Mouse (Mus musculus): ENCODE data around the gene Manba. TPM values are rescaled to one million over a fixed set of nuclear protein-coding genes. Genes with fewer than 3 reads are reported as not detected.
"Not testable (repeated sequence)": the region's sequence is repeated elsewhere in the genome, so short reads cannot be mapped to it uniquely, and the experiment has no call there.

Gene Manba
- polyA plus RNA-seq, 1 experiment: 5.1 TPM

DNA sequence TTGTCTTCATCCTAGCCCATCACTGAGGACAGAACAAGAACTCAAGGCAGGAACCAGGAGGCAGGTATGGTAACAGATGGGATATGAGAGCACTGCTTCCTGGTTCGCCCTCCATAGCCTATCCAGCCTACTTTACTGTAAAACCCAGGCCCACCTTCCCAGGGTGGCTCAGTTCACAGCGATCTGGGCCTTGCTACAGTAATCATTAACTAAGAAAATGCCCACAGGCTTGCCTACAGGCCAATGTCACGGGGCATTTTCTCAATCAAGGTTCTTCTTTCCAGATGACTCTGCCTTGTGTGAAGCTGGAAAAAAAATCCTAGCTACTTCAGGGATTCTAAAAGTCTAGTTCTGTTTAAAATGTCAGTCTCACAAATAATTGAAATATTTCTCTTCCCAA, 3.8 kb upstream of the Manba start:
- Histone ChIP-seq H3K27me3 (ENCODE audit: control insufficient read depth, insufficient read depth, low read length) (no peaks in the 10 kb centered on the region), H3K27ac (ENCODE audit: insufficient read depth, low read length) (no peak overlapping the region), H3K4me1 (ENCODE audit: control insufficient read depth, insufficient read depth, insufficient read length) (peaks cover 3% of the 10 kb centered on the region; the same call in 1 of the 2 replicates), H3K4me3 (ENCODE audit: extremely low read depth, insufficient read depth, insufficient read length) (no peak overlapping the region), H3K36me3 (ENCODE audit: control insufficient read depth, insufficient read depth, low read length) (no peaks in the 10 kb centered on the region)
- DNase-seq (ENCODE audit: low read depth in 1 of 2, low spot score in 2 of 2): no peak
- 96% methylated on average over 3 of the region's 3 CpGs for WGBS
- TF ChIP-seq CTCF (IDR thresholded peaks at IDR 0.05; ENCODE audit: extremely low read depth, insufficient read depth, insufficient read length, insufficient replicate concordance) (no peak), POLR2A (IDR thresholded peaks at IDR 0.05; ENCODE audit: low read depth, low read length) (no peak)

DNA sequence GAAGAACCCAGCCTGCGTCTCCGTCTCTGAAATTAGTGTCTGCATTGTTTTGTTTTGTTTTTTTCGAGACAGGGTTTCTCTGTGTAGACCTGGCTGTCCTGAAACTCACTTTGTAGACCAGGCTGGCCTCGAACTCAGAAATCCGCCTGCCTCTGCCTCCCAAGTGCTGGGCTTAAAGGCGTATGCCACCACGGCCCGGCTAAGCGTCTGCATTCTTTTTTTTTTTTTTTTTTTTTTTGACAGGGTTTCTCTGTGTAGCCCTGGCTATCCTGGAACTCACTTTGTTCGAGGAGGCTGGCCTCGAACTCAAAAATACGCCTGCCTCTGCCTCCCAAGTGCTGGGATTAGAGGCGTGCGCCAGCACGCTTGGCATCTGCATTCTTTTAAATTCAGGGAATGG, 761 bp upstream of the Manba start:
- not testable (repeated sequence) for H3K27me3 ChIP-seq (ENCODE audit: control insufficient read depth, insufficient read depth, low read length); H3K4me1 ChIP-seq (ENCODE audit: control insufficient read depth, insufficient read depth, insufficient read length); H3K27ac ChIP-seq (ENCODE audit: insufficient read depth, low read length); H3K4me3 ChIP-seq (ENCODE audit: extremely low read depth, insufficient read depth, insufficient read length); H3K36me3 ChIP-seq (ENCODE audit: control insufficient read depth, insufficient read depth, low read length); DNase-seq (ENCODE audit: low read depth in 1 of 2, low spot score in 2 of 2)
- 91% methylated on average over 15 of the region's 15 CpGs for WGBS

DNA sequence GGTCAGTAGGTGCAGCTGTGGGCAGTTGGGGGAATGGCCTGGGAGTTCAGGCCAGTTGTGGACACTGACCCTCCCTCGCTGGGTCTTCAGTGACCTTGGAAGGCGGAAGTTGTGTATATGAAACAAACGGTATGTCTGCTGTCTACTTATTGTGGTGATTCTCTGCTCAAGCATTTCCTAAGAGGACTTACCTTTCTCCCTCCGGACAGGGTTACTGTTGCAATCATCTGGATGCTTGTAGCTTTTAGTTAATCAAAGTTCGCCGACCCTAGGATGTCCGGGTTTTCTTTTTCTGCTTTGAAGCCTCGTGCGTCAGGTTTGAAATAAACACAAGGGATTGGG, 460 bp downstream of the Manba start:
- H3K4me3 ChIP-seq (ENCODE audit: extremely low read depth, insufficient read depth, insufficient read length): peak overlapping the region; percentile 83
- no peaks in the 10 kb centered on the region for H3K27me3 ChIP-seq (ENCODE audit: control insufficient read depth, insufficient read depth, low read length)
- H3K27ac ChIP-seq (ENCODE audit: insufficient read depth, low read length): 0 out of 2 replicates have a peak overlapping the region, but pooled peaks have one; percentile 39
- WGBS: 2% methylated on average over 9 of the region's 9 CpGs
- DNase-seq (ENCODE audit: low read depth in 1 of 2, low spot score in 2 of 2): no peak
- no peaks in the 10 kb centered on the region for H3K36me3 ChIP-seq (ENCODE audit: control insufficient read depth, insufficient read depth, low read length)
- no peak for TF ChIP-seq POLR2A (IDR thresholded peaks at IDR 0.05; ENCODE audit: low read depth, low read length)
- no peak for TF ChIP-seq CTCF (IDR thresholded peaks at IDR 0.05; ENCODE audit: extremely low read depth, insufficient read depth, insufficient read length, insufficient replicate concordance)
- H3K4me1 ChIP-seq (ENCODE audit: control insufficient read depth, insufficient read depth, insufficient read length): peaks cover 3% of the 10 kb centered on the region; the same call in 1 of the 2 replicates

DNA sequence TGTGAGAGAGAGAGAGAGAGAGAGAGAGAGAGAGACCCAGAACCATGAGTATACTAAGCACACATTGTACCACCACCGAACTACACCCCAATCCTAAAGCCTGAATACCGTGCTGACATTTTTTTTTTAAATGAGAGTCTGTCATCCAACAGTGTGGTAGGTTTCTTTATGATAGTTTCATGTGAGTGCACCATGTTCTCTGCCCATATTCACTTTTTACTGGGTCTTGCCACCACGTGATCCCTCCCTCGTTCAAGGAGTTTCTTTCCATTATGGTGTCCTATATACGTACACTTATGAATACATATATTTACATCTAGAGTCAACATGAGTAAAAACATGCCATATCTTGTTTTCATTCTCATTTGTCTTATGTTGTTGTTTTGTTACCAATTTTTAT, 940 bp downstream of the Manba start:
- 38% methylated on average over 5 of the region's 5 CpGs for WGBS
- no peak overlapping the region for H3K27ac ChIP-seq (ENCODE audit: insufficient read depth, low read length)

DNA sequence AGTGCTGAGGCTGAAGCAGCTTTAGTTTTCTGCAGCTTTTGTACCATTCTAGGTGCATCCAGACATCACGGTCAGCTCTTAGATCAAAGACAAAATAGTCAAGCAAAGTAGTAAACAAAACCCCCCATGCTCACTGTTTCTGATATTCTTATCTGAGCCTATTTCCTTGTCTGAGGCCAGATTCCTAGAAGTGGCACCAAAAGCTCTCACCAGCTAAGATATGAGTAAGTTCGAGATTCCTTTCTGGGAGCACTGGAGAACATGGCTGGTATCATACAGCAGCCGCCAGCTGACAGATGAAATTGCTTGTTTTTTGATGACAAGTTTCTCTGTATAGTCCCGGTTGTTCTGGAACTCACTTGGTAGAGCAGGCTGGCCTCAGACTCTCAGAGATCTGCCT, 2.4 kb downstream of the Manba start:
- no peaks in the 10 kb centered on the region for H3K27me3 ChIP-seq (ENCODE audit: control insufficient read depth, insufficient read depth, low read length)
- no peak overlapping the region for H3K27ac ChIP-seq (ENCODE audit: insufficient read depth, low read length)
- TF ChIP-seq CTCF (IDR thresholded peaks at IDR 0.05; ENCODE audit: extremely low read depth, insufficient read depth, insufficient read length, insufficient replicate concordance): no peak
- no peak for TF ChIP-seq POLR2A (IDR thresholded peaks at IDR 0.05; ENCODE audit: low read depth, low read length)
- H3K4me1 ChIP-seq (ENCODE audit: control insufficient read depth, insufficient read depth, insufficient read length): peaks cover 3% of the 10 kb centered on the region; the same call in 1 of the 2 replicates
- DNase-seq (ENCODE audit: low read depth in 1 of 2, low spot score in 2 of 2): no peak
- no peaks in the 10 kb centered on the region for H3K36me3 ChIP-seq (ENCODE audit: control insufficient read depth, insufficient read depth, low read length)
- no peak overlapping the region for H3K4me3 ChIP-seq (ENCODE audit: extremely low read depth, insufficient read depth, insufficient read length)
- WGBS: 94% methylated on average over 4 of the region's 4 CpGs

More for the DNA sequence above, 940 bp downstream of the Manba start:
- no peaks in the 10 kb centered on the region for H3K27me3 ChIP-seq (ENCODE audit: control insufficient read depth, insufficient read depth, low read length)
- H3K36me3 ChIP-seq (ENCODE audit: control insufficient read depth, insufficient read depth, low read length): no peaks in the 10 kb centered on the region
- DNase-seq (ENCODE audit: low read depth in 1 of 2, low spot score in 2 of 2): no peak
- peaks cover 3% of the 10 kb centered on the region; the same call in 1 of the 2 replicates for H3K4me1 ChIP-seq (ENCODE audit: control insufficient read depth, insufficient read depth, insufficient read length)
- TF ChIP-seq CTCF (IDR thresholded peaks at IDR 0.05; ENCODE audit: extremely low read depth, insufficient read depth, insufficient read length, insufficient replicate concordance) (no peak), POLR2A (IDR thresholded peaks at IDR 0.05; ENCODE audit: low read depth, low read length) (no peak)
- H3K4me3 ChIP-seq (ENCODE audit: extremely low read depth, insufficient read depth, insufficient read length): peak overlapping the region; percentile 83

DNA sequence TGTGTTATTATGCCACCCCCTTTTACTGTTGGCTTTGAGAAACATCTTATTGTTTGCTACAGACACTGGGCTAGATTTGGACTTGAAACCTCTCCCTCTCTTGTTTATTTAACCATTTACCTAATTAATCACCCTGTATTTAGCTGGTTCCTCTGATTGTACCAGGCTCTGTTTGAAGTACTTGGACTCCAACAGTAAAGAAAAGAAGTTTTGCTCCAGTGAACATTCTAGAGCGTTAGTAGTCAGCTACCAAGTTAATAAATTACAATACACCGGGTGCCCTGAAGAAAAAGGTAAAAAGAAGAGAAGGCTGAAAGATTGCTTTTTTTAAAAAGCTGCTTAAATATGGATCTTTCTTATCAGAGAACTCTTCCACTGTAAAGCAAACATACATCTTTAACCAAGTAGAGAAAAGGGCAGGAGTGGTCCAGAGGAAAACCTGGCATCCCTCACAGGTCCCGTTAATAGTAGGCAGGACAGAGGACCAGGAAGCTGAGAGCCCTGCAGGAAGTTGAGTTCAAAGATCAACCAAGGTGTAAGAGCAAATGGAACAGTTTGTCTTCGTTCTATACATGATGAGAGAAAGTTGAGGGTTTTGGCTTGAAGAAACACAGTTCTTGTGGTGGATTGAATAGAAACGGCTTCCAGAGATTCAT, 4.6 kb downstream of the Manba start:
- TF ChIP-seq CTCF (IDR thresholded peaks at IDR 0.05; ENCODE audit: extremely low read depth, insufficient read depth, insufficient read length, insufficient replicate concordance) (no peak), POLR2A (IDR thresholded peaks at IDR 0.05; ENCODE audit: low read depth, low read length) (no peak)
- no peaks in the 10 kb centered on the region for H3K27me3 ChIP-seq (ENCODE audit: control insufficient read depth, insufficient read depth, low read length)
- no peak overlapping the region for H3K27ac ChIP-seq (ENCODE audit: insufficient read depth, low read length)
- 92% methylated on average over 5 of the region's 5 CpGs for WGBS
- no peak overlapping the region for H3K4me3 ChIP-seq (ENCODE audit: extremely low read depth, insufficient read depth, insufficient read length)
- H3K4me1 ChIP-seq (ENCODE audit: control insufficient read depth, insufficient read depth, insufficient read length): peaks cover 1% of the 10 kb centered on the region; the same call in 1 of the 2 replicates
- H3K36me3 ChIP-seq (ENCODE audit: control insufficient read depth, insufficient read depth, low read length): no peaks in the 10 kb centered on the region
- no peak for DNase-seq (ENCODE audit: low read depth in 1 of 2, low spot score in 2 of 2)

DNA sequence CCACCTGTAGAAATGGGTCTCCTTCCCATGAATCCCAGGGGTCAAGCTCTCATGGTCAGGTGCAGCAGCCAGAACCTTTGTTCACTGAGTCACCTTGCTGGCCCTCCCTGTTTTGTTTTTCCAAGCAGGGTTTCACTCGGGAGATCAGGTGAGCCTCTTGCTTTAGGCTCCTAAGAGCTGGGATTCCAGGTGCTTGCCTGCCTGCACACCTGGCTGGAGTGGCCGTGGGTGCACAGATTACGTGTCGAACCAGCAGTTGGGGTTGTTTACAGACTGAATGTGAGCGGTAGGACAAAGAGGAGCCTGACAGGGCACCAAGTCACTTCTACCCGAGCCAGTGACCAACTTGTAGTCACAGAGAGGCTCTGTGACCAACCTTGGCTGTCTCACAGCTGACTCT, 5.7 kb downstream of the Manba start:
- no peak for DNase-seq (ENCODE audit: low read depth in 1 of 2, low spot score in 2 of 2)
- H3K27ac ChIP-seq (ENCODE audit: insufficient read depth, low read length): no peak overlapping the region
- 93% methylated on average over 6 of the region's 6 CpGs for WGBS
- no peaks in the 10 kb centered on the region for H3K4me1 ChIP-seq (ENCODE audit: control insufficient read depth, insufficient read depth, insufficient read length)
- H3K36me3 ChIP-seq (ENCODE audit: control insufficient read depth, insufficient read depth, low read length): no peaks in the 10 kb centered on the region
- H3K4me3 ChIP-seq (ENCODE audit: extremely low read depth, insufficient read depth, insufficient read length): no peak overlapping the region
- TF ChIP-seq CTCF (IDR thresholded peaks at IDR 0.05; ENCODE audit: extremely low read depth, insufficient read depth, insufficient read length, insufficient replicate concordance) (no peak), POLR2A (IDR thresholded peaks at IDR 0.05; ENCODE audit: low read depth, low read length) (no peak)
- no peaks in the 10 kb centered on the region for H3K27me3 ChIP-seq (ENCODE audit: control insufficient read depth, insufficient read depth, low read length)

DNA sequence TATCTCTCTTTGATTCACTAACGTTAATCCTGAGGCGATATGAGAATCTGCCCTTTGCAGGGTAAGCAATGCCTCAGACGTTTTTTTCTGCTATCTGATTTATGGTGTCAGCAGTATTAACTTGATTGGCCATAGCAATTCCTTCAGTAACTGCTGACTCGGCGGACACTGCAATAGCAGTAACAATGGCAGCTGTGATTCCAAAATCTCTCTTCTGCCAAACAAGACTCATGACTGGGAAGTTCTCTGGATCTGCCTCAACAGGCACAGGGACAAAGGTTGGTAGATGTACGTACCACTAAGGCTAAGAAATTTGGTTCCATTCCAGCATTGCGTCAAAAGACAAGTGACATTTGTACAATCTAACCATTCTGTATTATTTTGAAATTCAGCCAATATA, 7.9 kb downstream of the Manba start:
- not testable (repeated sequence) for DNase-seq (ENCODE audit: low read depth in 1 of 2, low spot score in 2 of 2); H3K4me1 ChIP-seq (ENCODE audit: control insufficient read depth, insufficient read depth, insufficient read length); H3K27me3 ChIP-seq (ENCODE audit: control insufficient read depth, insufficient read depth, low read length); H3K36me3 ChIP-seq (ENCODE audit: control insufficient read depth, insufficient read depth, low read length); H3K27ac ChIP-seq (ENCODE audit: insufficient read depth, low read length); H3K4me3 ChIP-seq (ENCODE audit: extremely low read depth, insufficient read depth, insufficient read length)
- 90% methylated on average over 7 of the region's 7 CpGs for WGBS

DNA sequence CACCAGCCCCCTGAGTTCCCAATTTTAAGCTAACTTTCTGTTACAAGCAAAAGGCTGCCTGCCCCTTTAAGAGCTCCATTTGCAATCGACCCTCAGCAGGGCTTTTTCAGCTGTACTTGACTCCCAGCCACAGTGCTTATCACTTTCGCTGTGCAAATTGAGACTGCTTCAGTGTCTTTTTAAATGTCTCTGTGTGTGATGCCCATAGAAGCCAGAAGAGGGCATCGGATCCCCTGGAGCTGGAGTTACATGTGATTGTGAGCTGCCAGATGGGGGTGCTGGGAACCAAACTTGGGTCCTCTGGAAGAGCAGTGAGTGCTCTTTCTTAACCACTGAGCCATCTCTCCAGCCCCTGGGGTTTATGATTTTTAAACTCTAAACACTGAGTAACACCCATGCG, 12.5 kb downstream of the Manba start:
- not testable (repeated sequence) for H3K27ac ChIP-seq (ENCODE audit: insufficient read depth, low read length); H3K4me3 ChIP-seq (ENCODE audit: extremely low read depth, insufficient read depth, insufficient read length); DNase-seq (ENCODE audit: low read depth in 1 of 2, low spot score in 2 of 2); H3K27me3 ChIP-seq (ENCODE audit: control insufficient read depth, insufficient read depth, low read length); H3K36me3 ChIP-seq (ENCODE audit: control insufficient read depth, insufficient read depth, low read length); H3K4me1 ChIP-seq (ENCODE audit: control insufficient read depth, insufficient read depth, insufficient read length)
- 90% methylated on average over 4 of the region's 4 CpGs for WGBS

Data from spleen, adult 2 months (tissue).